Mouse (Mus musculus) gastrocnemius, postnatal 25 days (tissue): ENCODE measurements around the gene Ajap1. TPM values are rescaled to one million over a fixed set of nuclear protein-coding genes. Genes with fewer than 3 reads are reported as not detected.

Experiments
- DNase-seq: peaks from one replicate; pipeline ENCODE4 v3.0.0; 2022
- total RNA-seq, 2 experiments: library from RNA; stranded (reverse); gene quantifications; 1 replicate in 1 of 2; 2 replicates in 1 of 2; pipeline ENCODE4 v1.2.3; 2021

Gene Ajap1
- total RNA-seq, 2 experiments from 2014 or later = 0.23 to 0.29 TPM

GRCm38 (mm10) chr4:153356236-153356635, 126.4 kb downstream of the Ajap1 start:
- DNase-seq = no peak

- DNase-seq = no peak
Observed at GRCm38 (mm10) chr4:153344999-153345398, 137.6 kb downstream of the Ajap1 start.

- no peak for DNase-seq
Observed at GRCm38 (mm10) chr4:153340887-153341286, 141.7 kb downstream of the Ajap1 start.

GRCm38 (mm10) chr4:153335301-153335799, 147.3 kb downstream of the Ajap1 start:
- no peak for DNase-seq

- DNase-seq = no peak
Observed at GRCm38 (mm10) chr4:153327809-153328208, 154.8 kb downstream of the Ajap1 start.
